Comparison of ENCODE assay signal across 27 mouse cellular contexts in genomic region chr6:52648031-52648430, GRCm38 (mm10). TPM values are rescaled to one million over a fixed set of nuclear protein-coding genes. Genes with fewer than 3 reads are reported as not detected.
DNase-seq lines count a peak whose midpoint lies in the region; ATAC-seq lines count a peak whose summit lies in the region.
"Had no signal": no experiment of that assay in that cellular context is flagged by ENCODE, and none has a peak within 500 bp of the region (broad histone marks: within the 10 kb centered on the region; RNA-seq: fewer than 3 reads in every experiment).

No protein-coding gene starts in this region.

- no peak overlapping the region for H3K9ac ChIP-seq in heart, embryonic 16.5 days (ENCODE audit: low read length)
- H3K9ac ChIP-seq: embryonic facial prominence, embryonic 12.5 days; embryonic facial prominence, embryonic 15.5 days; forebrain, postnatal 0 days; heart, embryonic 12.5 days; heart, embryonic 15.5 days; hindbrain, embryonic 14.5 days had no signal

- H3K27ac ChIP-seq in heart, embryonic 16.5 days (ENCODE audit: low read length) = no peak overlapping the region
- H3K27ac ChIP-seq: embryonic facial prominence, embryonic 12.5 days; embryonic facial prominence, embryonic 15.5 days; gastrocnemius, adult 2 months; heart, embryonic 15.5 days; hindbrain, embryonic 14.5 days; hindbrain, postnatal 0 days had no signal

- DNase-seq in heart, adult 8-10 months (ENCODE audit: low spot score) = no peak
- peak; percentile 66 for DNase-seq in thymus, postnatal 0 days (ENCODE audit: low spot score)
- DNase-seq in thymus, postnatal 25 days = peak; percentile 26
- DNase-seq in cerebellum, adult 11-12 months = no peak
- DNase-seq in lung, postnatal 4 days = no peak
- DNase-seq: adrenal gland, postnatal 10 days; adrenal gland, postnatal 36 days; cerebellum, adult 2 months; cerebellum, adult 9-11 months; cerebellum, postnatal 25 days; forebrain, postnatal 0 days; gastrocnemius, adult 2 months; gastrocnemius, postnatal 14 days; heart, adult 11 months; heart, postnatal 14 days; heart, postnatal 4 days had no signal

- no peaks in the 10 kb centered on the region for H3K4me1 ChIP-seq in heart, embryonic 16.5 days (ENCODE audit: control insufficient read depth, insufficient read depth, low read length)
- H3K4me1 ChIP-seq: embryonic facial prominence, embryonic 12.5 days; embryonic facial prominence, embryonic 15.5 days; heart, embryonic 12.5 days; heart, embryonic 15.5 days had no signal

- no peaks in the 10 kb centered on the region for H3K9me3 ChIP-seq in heart, embryonic 16.5 days (replicated peaks; ENCODE audit: control insufficient read depth, low read length)
- H3K9me3 ChIP-seq: embryonic facial prominence, embryonic 12.5 days; embryonic facial prominence, embryonic 15.5 days; G1E; heart, embryonic 12.5 days; heart, embryonic 15.5 days had no signal

- H3K4me2 ChIP-seq in heart, embryonic 16.5 days (ENCODE audit: low read depth, low read length) = no peak overlapping the region
- H3K4me2 ChIP-seq: embryonic facial prominence, embryonic 12.5 days; embryonic facial prominence, embryonic 15.5 days; heart, embryonic 12.5 days; heart, embryonic 15.5 days; hindbrain, embryonic 14.5 days had no signal

- no peak overlapping the region for H3K4me3 ChIP-seq in heart, embryonic 16.5 days (ENCODE audit: low read length)
- H3K4me3 ChIP-seq: embryonic facial prominence, embryonic 12.5 days; embryonic facial prominence, embryonic 15.5 days; gastrocnemius, adult 2 months; heart, embryonic 12.5 days; heart, embryonic 15.5 days had no signal

- ATAC-seq in heart, embryonic 16.5 days (replicated peaks; ENCODE audit: extremely low read depth, insufficient read depth, low FRiP score) = 0 out of 2 replicates have a peak, but pooled peaks have one; percentile 28
- ATAC-seq: forebrain, embryonic 14.5 days; forebrain, postnatal 0 days; hindbrain, postnatal 0 days; Patski had no signal

- no peaks in the 10 kb centered on the region for H3K27me3 ChIP-seq in heart, embryonic 16.5 days (ENCODE audit: control insufficient read depth, insufficient read depth, low read length)
- H3K27me3 ChIP-seq: CH12.LX; embryonic facial prominence, embryonic 12.5 days; embryonic facial prominence, embryonic 15.5 days; heart, embryonic 12.5 days; heart, embryonic 15.5 days; Patski had no signal

- 85% methylated on average over 6 of the region's 6 CpGs for WGBS in heart, embryonic 16.5 days

- H3K36me3 ChIP-seq in heart, embryonic 16.5 days (ENCODE audit: control insufficient read depth, insufficient read depth) = no peaks in the 10 kb centered on the region
- H3K36me3 ChIP-seq: embryonic facial prominence, embryonic 12.5 days; embryonic facial prominence, embryonic 15.5 days; G1E; heart, embryonic 12.5 days; heart, embryonic 15.5 days had no signal

RNA-seq across cellular contexts. Expression of gene Hibadh, which starts 7.8 kb away (rescaled TPM):
- 185 and 203 TPM in 2 replicates for polyA plus RNA-seq in heart, embryonic 16.5 days (2015; fragmentation: Nextera tagmentation; extraction: Ambion mirVana)
- total RNA-seq in heart, adult 8-10 months (2022) = 100 to 1,000 TPM; 253 to 275 (median 269) TPM
- 194 and 211 TPM in 2 replicates for polyA plus RNA-seq in thymus, postnatal 0 days (2015; fragmentation: Nextera tagmentation; extraction: Ambion mirVana)

Comparison
In these comparisons a context has a peak if more than half of its experiments do, and no peak if none do; other contexts are left out.
1. DNase-seq: peak in thymus, postnatal 0 days (single experiment) and thymus, postnatal 25 days (single experiment); none in heart, adult 8-10 months (single experiment), cerebellum, adult 11-12 months (single experiment) and lung, postnatal 4 days (0 of 2).